Mouse (Mus musculus) erythroid progenitor cell, adult 5-6 weeks (primary cell): ENCODE results near the gene Vmn1r5. TPM values are rescaled to one million over a fixed set of nuclear protein-coding genes. Genes with fewer than 3 reads are reported as not detected.
"Not testable (repeated sequence)": the region's sequence is repeated elsewhere in the genome, so short reads cannot be mapped to it uniquely, and the experiment has no call there.

Experiments used
- ATAC-seq: replicated peaks from 2 replicates; pipeline ENCODE4 v1.8.0; 2016; ENCODE audit warnings: moderate number of reproducible peaks, mild to moderate bottlenecking, moderate TSS enrichment, inconsistent platforms; ENCODE audit not compliant: poor library complexity, low FRiP score, severe bottlenecking
- total RNA-seq, 2 experiments: library from RNA; stranded (forward) in 1 of 2; stranded (reverse) in 1 of 2; fragments of 150-400 nt in 1 of 2; fragments of 186-747, 209-891 nt in 1 of 2; gene quantifications; 2 replicates each; pipeline versions ENCODE4 v1.2.3 to v1.2.4; 2015 to 2017; ENCODE audit warnings: low replicate concordance in 2 of 2

The Vmn1r5 gene
- not detected in 2 replicates for total RNA-seq (2015; ENCODE audit: low replicate concordance)
- not detected in 2 replicates for total RNA-seq (2017; ENCODE audit: low replicate concordance)

GRCm38 (mm10) chr6:56969973-56970372, at the start of gene Vmn1r5:
Gene Vmn1r5, plus strand, starts transcription at chr6:56970273.
- no peak for ATAC-seq

- peak; percentile 23 for ATAC-seq
These were observed 46.7 kb upstream of the Vmn1r5 start for GRCm38 (mm10) chr6:56923331-56923725.

GRCm38 (mm10) chr6:56923726-56924707, 46.1 kb upstream of the Vmn1r5 start, which contains the start of the genes Nt5c3 and Vmn1r4:
Gene Nt5c3, minus strand, starts transcription at chr6:56923932.
Gene Vmn1r4, plus strand, starts transcription at chr6:56924015.
- peak; percentile 84 for ATAC-seq

- no peak for ATAC-seq
These were observed 38.2 kb upstream of the Vmn1r5 start for GRCm38 (mm10) chr6:56931648-56932415.

- no peak for ATAC-seq
These were observed 37.6 kb upstream of the Vmn1r5 start for GRCm38 (mm10) chr6:56932464-56932863.

- no peak for ATAC-seq
These were observed 35.7 kb upstream of the Vmn1r5 start for GRCm38 (mm10) chr6:56934366-56934765.

GRCm38 (mm10) chr6:56956436-56956835, 13.6 kb upstream of the Vmn1r5 start:
- no peak for ATAC-seq

- ATAC-seq, result no peak
These were observed 26.9 kb downstream of the Vmn1r5 start, which contains the start of gene Vmn1r6 for GRCm38 (mm10) chr6:56996943-56997342. Gene Vmn1r6, plus strand, starts transcription at chr6:56997243.

- not testable (repeated sequence) for ATAC-seq
These were observed 55.2 kb downstream of the Vmn1r5 start, which contains the start of gene Vmn1r7 for GRCm38 (mm10) chr6:57025224-57025623. Gene Vmn1r7, minus strand, starts transcription at chr6:57025324.

GRCm38 (mm10) chr6:57031984-57032383, 61.9 kb downstream of the Vmn1r5 start, which contains the start of gene Vmn1r8:
Gene Vmn1r8, plus strand, starts transcription at chr6:57032284.
- no peak for ATAC-seq

GRCm38 (mm10) chr6:57034674-57035073, 64.6 kb downstream of the Vmn1r5 start:
- ATAC-seq, result no peak

Other genes with a start within 250 kb of the Vmn1r5 start
- 42.5 and 44.9 TPM in 2 replicates for gene Kbtbd2, start 172.5 kb upstream of the Vmn1r5 start, total RNA-seq (2015; ENCODE audit: low replicate concordance)
- gene Kbtbd2, start 172.5 kb upstream of the Vmn1r5 start, total RNA-seq (2017; ENCODE audit: low replicate concordance), result 45.8 and 67.0 TPM in 2 replicates
- gene Fkbp9, start 138.2 kb upstream of the Vmn1r5 start, total RNA-seq (2015; ENCODE audit: low replicate concordance), result 2.9 TPM in 1 of 2 replicates, not detected in the other
- gene Fkbp9, start 138.2 kb upstream of the Vmn1r5 start, total RNA-seq (2017; ENCODE audit: low replicate concordance), result 0.68 and 1.9 TPM in 2 replicates
- gene Nt5c3, start 46.3 kb upstream of the Vmn1r5 start, total RNA-seq (2015; ENCODE audit: low replicate concordance), result 371 and 463 TPM in 2 replicates
- 280 and 388 TPM in 2 replicates for gene Nt5c3, start 46.3 kb upstream of the Vmn1r5 start, total RNA-seq (2017; ENCODE audit: low replicate concordance)
- gene Vmn1r4, start 46.3 kb upstream of the Vmn1r5 start, total RNA-seq (2015; ENCODE audit: low replicate concordance), result 2.2 TPM in 1 of 2 replicates, not detected in the other
- 0.30 TPM in 1 of 2 replicates, not detected in the other for gene Vmn1r4, start 46.3 kb upstream of the Vmn1r5 start, total RNA-seq (2017; ENCODE audit: low replicate concordance)
- gene Vmn1r6, start 27.0 kb downstream of the Vmn1r5 start, total RNA-seq (2015; ENCODE audit: low replicate concordance), result not detected in 2 replicates
- gene Vmn1r6, start 27.0 kb downstream of the Vmn1r5 start, total RNA-seq (2017; ENCODE audit: low replicate concordance), result not detected in 2 replicates
- gene Vmn1r7, start 55.1 kb downstream of the Vmn1r5 start, total RNA-seq (2015; ENCODE audit: low replicate concordance), result not detected in 2 replicates
- gene Vmn1r7, start 55.1 kb downstream of the Vmn1r5 start, total RNA-seq (2017; ENCODE audit: low replicate concordance), result not detected in 2 replicates
- not detected in 2 replicates for gene Vmn1r8, start 62.0 kb downstream of the Vmn1r5 start, total RNA-seq (2015; ENCODE audit: low replicate concordance)
- gene Vmn1r8, start 62.0 kb downstream of the Vmn1r5 start, total RNA-seq (2017; ENCODE audit: low replicate concordance), result 0.39 TPM in 1 of 2 replicates, not detected in the other
- gene Vmn1r9, start 96.5 kb downstream of the Vmn1r5 start, total RNA-seq (2015; ENCODE audit: low replicate concordance), result not detected in 2 replicates
- not detected in 2 replicates for gene Vmn1r9, start 96.5 kb downstream of the Vmn1r5 start, total RNA-seq (2017; ENCODE audit: low replicate concordance)
- gene Vmn1r10, start 139.2 kb downstream of the Vmn1r5 start, total RNA-seq (2015; ENCODE audit: low replicate concordance), result not detected in 2 replicates
- not detected in 2 replicates for gene Vmn1r10, start 139.2 kb downstream of the Vmn1r5 start, total RNA-seq (2017; ENCODE audit: low replicate concordance)
- gene Vmn1r11, start 163.2 kb downstream of the Vmn1r5 start, total RNA-seq (2015; ENCODE audit: low replicate concordance), result not detected in 2 replicates
- not detected in 2 replicates for gene Vmn1r11, start 163.2 kb downstream of the Vmn1r5 start, total RNA-seq (2017; ENCODE audit: low replicate concordance)
- gene Vmn1r12, start 186.6 kb downstream of the Vmn1r5 start, total RNA-seq (2015; ENCODE audit: low replicate concordance), result not detected in 2 replicates
- gene Vmn1r12, start 186.6 kb downstream of the Vmn1r5 start, total RNA-seq (2017; ENCODE audit: low replicate concordance), result not detected in 2 replicates
- not detected in 2 replicates for gene Vmn1r13, start 233.0 kb downstream of the Vmn1r5 start, total RNA-seq (2015; ENCODE audit: low replicate concordance)
- gene Vmn1r13, start 233.0 kb downstream of the Vmn1r5 start, total RNA-seq (2017; ENCODE audit: low replicate concordance), result not detected in 2 replicates